Mouse (Mus musculus) MEL (cell line): ENCODE results near the gene Acot13. TPM values are rescaled to one million over a fixed set of nuclear protein-coding genes. Genes with fewer than 3 reads are reported as not detected.

ENCODE experiments used
- DNase-seq: peaks from one replicate; pipeline ENCODE4 v3.0.0; 2011; ENCODE audit warnings: low read depth, low spot score
- H3K27ac ChIP-seq: 2 replicates; pipeline ENCODE4 v1.5.1; 2012; ENCODE audit warnings: low read depth, mild to moderate bottlenecking, control low read depth, low read length, moderate library complexity; ENCODE audit not compliant: control insufficient read depth
- H3K27me3 ChIP-seq, 2 experiments: fragments of 150-350 bp in 1 of 2; sonication (generic) in 1 of 2; 2 replicates each; pipeline ENCODE4 v1.6.1; 2012; ENCODE audit warnings: low read length in 2 of 2, mild to moderate bottlenecking in 2 of 2, improper control_type of control experiment in 1 of 2, moderate library complexity in 1 of 2; ENCODE audit not compliant: insufficient read depth in 2 of 2, control insufficient read depth in 1 of 2
- H3K36me3 ChIP-seq, 2 experiments: 2 replicates each; pipeline ENCODE4 v1.6.1; 2012 to 2014; ENCODE audit warnings: low read length in 2 of 2, improper control_type of control experiment in 1 of 2, inconsistent platforms in 1 of 2, mild to moderate bottlenecking in 1 of 2; ENCODE audit not compliant: insufficient read depth in 2 of 2, control insufficient read depth in 1 of 2
- H3K4me1 ChIP-seq, 2 experiments: fragments of 150-350 bp in 1 of 2; sonication (generic) in 1 of 2; 2 replicates each; pipeline ENCODE4 v1.6.1; 2012; ENCODE audit warnings: low read length in 2 of 2, improper control_type of control experiment in 1 of 2, mild to moderate bottlenecking in 1 of 2; ENCODE audit not compliant: insufficient read depth in 2 of 2, control insufficient read depth in 1 of 2
- H3K4me3 ChIP-seq, 2 experiments: fragments of 150-350 bp in 1 of 2; sonication (generic) in 1 of 2; 2 replicates each; pipeline ENCODE4 v1.5.1; 2012; ENCODE audit warnings: low read depth in 2 of 2, low read length in 2 of 2, mild to moderate bottlenecking in 2 of 2, moderate library complexity in 2 of 2, control low read depth in 1 of 2, improper control_type of control experiment in 1 of 2; ENCODE audit not compliant: control insufficient read depth in 1 of 2, insufficient read depth in 1 of 2
- H3K79me2 ChIP-seq: 2 replicates; pipeline ENCODE4 v1.6.1; 2012; ENCODE audit warnings: mild to moderate bottlenecking, low read length, moderate library complexity; ENCODE audit not compliant: control insufficient read depth, poor library complexity, insufficient read depth
- H3K9ac ChIP-seq: 2 replicates; pipeline ENCODE4 v1.6.1; 2012; ENCODE audit warnings: low read depth, mild to moderate bottlenecking, control low read depth, low read length, moderate library complexity; ENCODE audit not compliant: control insufficient read depth, poor library complexity, severe bottlenecking
- H3K9me3 ChIP-seq: fragments of 150-350 bp; sonication (generic); replicated peaks from 2 replicates; pipeline ENCODE4 v1.6.1; 2012; ENCODE audit warnings: mild to moderate bottlenecking, low read length, improper control_type of control experiment, moderate library complexity; ENCODE audit not compliant: insufficient read depth
- CHD2 ChIP-seq: IDR thresholded peaks from 2 replicates; pipeline ENCODE4 v1.6.1; 2011; ENCODE audit warnings: low read length, improper control_type of control experiment
- CTCF ChIP-seq, 3 experiments: IDR thresholded peaks in 2 of 3; conservative IDR thresholded peaks in 1 of 3; 2 replicates each; pipeline ENCODE4 v1.5.1; 2011 to 2012; ENCODE audit warnings: low read length in 3 of 3, low read depth in 2 of 3, mild to moderate bottlenecking in 2 of 3, improper control_type of control experiment in 1 of 3, inconsistent platforms in 1 of 3, mixed read lengths in 1 of 3, moderate library complexity in 1 of 3; ENCODE audit not compliant: control insufficient read depth in 1 of 3, insufficient read depth in 1 of 3, poor library complexity in 1 of 3, severe bottlenecking in 1 of 3
- E2F4 ChIP-seq: IDR thresholded peaks from 2 replicates; pipeline ENCODE4 v1.6.1; 2011; ENCODE audit warnings: low read depth, low read length, improper control_type of control experiment, borderline replicate concordance
- ELF1 ChIP-seq: IDR thresholded peaks from 2 replicates; pipeline ENCODE4 v1.6.1; 2014; ENCODE audit warnings: low read depth, mild to moderate bottlenecking, inconsistent platforms, low read length, improper control_type of control experiment, moderate library complexity
- GATA1 ChIP-seq: IDR thresholded peaks from 2 replicates; pipeline ENCODE4 v1.6.1; 2011; ENCODE audit warnings: low read depth, low read length, improper control_type of control experiment
- HCFC1 ChIP-seq: IDR thresholded peaks from 2 replicates; pipeline ENCODE4 v1.6.1; 2012; ENCODE audit warnings: low read depth, mild to moderate bottlenecking, inconsistent platforms, low read length, improper control_type of control experiment, moderate library complexity
- MAX ChIP-seq: IDR thresholded peaks from 2 replicates; pipeline ENCODE4 v1.6.1; 2011; ENCODE audit warnings: low read length, improper control_type of control experiment
- MAZ ChIP-seq: IDR thresholded peaks from 2 replicates; pipeline ENCODE4 v1.6.1; 2012; ENCODE audit warnings: low read depth, mild to moderate bottlenecking, inconsistent platforms, low read length, improper control_type of control experiment
- MXI1 ChIP-seq: IDR thresholded peaks from 2 replicates; pipeline ENCODE4 v1.6.1; 2011; ENCODE audit warnings: mild to moderate bottlenecking, low read depth, low read length, improper control_type of control experiment
- MYC ChIP-seq: IDR thresholded peaks from 2 replicates; pipeline ENCODE4 v1.6.1; 2011; ENCODE audit warnings: low read depth, mild to moderate bottlenecking, low read length, improper control_type of control experiment, moderate library complexity
- NRF1 ChIP-seq: IDR thresholded peaks from 2 replicates; pipeline ENCODE4 v1.6.1; 2014; ENCODE audit warnings: low read depth, mild to moderate bottlenecking, inconsistent platforms, low read length, improper control_type of control experiment, moderate library complexity; ENCODE audit not compliant: poor library complexity, insufficient read depth, severe bottlenecking
- POLR2A ChIP-seq, 2 experiments: IDR thresholded peaks; 2 replicates each; pipeline ENCODE4 v1.6.1; 2011 to 2012; ENCODE audit warnings: low read length in 2 of 2, mild to moderate bottlenecking in 2 of 2, control low read depth in 1 of 2, improper control_type of control experiment in 1 of 2, low read depth in 1 of 2, moderate library complexity in 1 of 2; ENCODE audit not compliant: control insufficient read depth in 1 of 2, insufficient read depth in 1 of 2, poor library complexity in 1 of 2
- POLR2AphosphoS5 ChIP-seq: IDR thresholded peaks from 2 replicates; pipeline ENCODE4 v1.6.1; 2012; ENCODE audit warnings: low read depth, borderline replicate concordance, mild to moderate bottlenecking, inconsistent platforms, low read length, moderate library complexity, mixed read lengths
- RAD21 ChIP-seq: IDR thresholded peaks from 2 replicates; pipeline ENCODE4 v1.6.1; 2011; ENCODE audit warnings: mild to moderate bottlenecking, low read depth, low read length, improper control_type of control experiment
- RCOR1 ChIP-seq: IDR thresholded peaks from 2 replicates; pipeline ENCODE4 v1.6.1; 2012; ENCODE audit warnings: low read depth, mild to moderate bottlenecking, inconsistent platforms, low read length, improper control_type of control experiment
- SIN3A ChIP-seq: IDR thresholded peaks from 2 replicates; pipeline ENCODE4 v1.6.1; 2012; ENCODE audit warnings: low read length, improper control_type of control experiment, inconsistent platforms
- SMC3 ChIP-seq: IDR thresholded peaks from 2 replicates; pipeline ENCODE4 v1.6.1; 2011; ENCODE audit warnings: low read depth, low read length, improper control_type of control experiment
- TCF12 ChIP-seq: IDR thresholded peaks from 2 replicates; pipeline ENCODE4 v1.6.1; 2014; ENCODE audit warnings: low read depth, mild to moderate bottlenecking, inconsistent platforms, low read length, improper control_type of control experiment, moderate library complexity
- UBTF ChIP-seq: IDR thresholded peaks from 2 replicates; pipeline ENCODE4 v1.6.1; 2012; ENCODE audit warnings: low read depth, mild to moderate bottlenecking, inconsistent platforms, low read length, improper control_type of control experiment, moderate library complexity, borderline replicate concordance; ENCODE audit not compliant: insufficient read depth
- USF2 ChIP-seq, 2 experiments: IDR thresholded peaks; 2 replicates each; pipeline ENCODE4 v1.6.1; 2011 to 2012; ENCODE audit warnings: improper control_type of control experiment in 2 of 2, low read length in 2 of 2, borderline replicate concordance in 1 of 2, inconsistent platforms in 1 of 2, low read depth in 1 of 2, mild to moderate bottlenecking in 1 of 2; ENCODE audit not compliant: insufficient read depth in 1 of 2
- ZC3H11A ChIP-seq: IDR thresholded peaks from 2 replicates; pipeline ENCODE4 v1.6.1; 2012; ENCODE audit warnings: low read depth, mild to moderate bottlenecking, inconsistent platforms, low read length, improper control_type of control experiment
- ZKSCAN1 ChIP-seq: IDR thresholded peaks from 2 replicates; pipeline ENCODE4 v1.6.1; 2012; ENCODE audit warnings: low read depth, mild to moderate bottlenecking, inconsistent platforms, low read length, improper control_type of control experiment, moderate library complexity
- ZMIZ1 ChIP-seq: IDR thresholded peaks from 2 replicates; pipeline ENCODE4 v1.6.1; 2012; ENCODE audit warnings: low read depth, mild to moderate bottlenecking, inconsistent platforms, low read length, improper control_type of control experiment, moderate library complexity
- ZNF384 ChIP-seq: IDR thresholded peaks from 2 replicates; pipeline ENCODE4 v1.6.1; 2012; ENCODE audit warnings: low read depth, mild to moderate bottlenecking, inconsistent platforms, low read length, improper control_type of control experiment
- polyA plus RNA-seq, 2 experiments: library from polyadenylated mRNA; stranded (reverse) in 1 of 2; unstranded in 1 of 2; fragments of >175 nt in 1 of 2; fragments of >200 nt in 1 of 2; gene quantifications; 2 replicates each; pipeline versions ENCODE4 v1.2.1 to v1.2.4; 2012; ENCODE audit warnings: low replicate concordance in 2 of 2, low read depth in 1 of 2; ENCODE audit not compliant: insufficient read length in 2 of 2, insufficient read depth in 1 of 2, missing spikeins in 1 of 2
- total RNA-seq: library from RNA; depleted of rRNA; stranded (reverse); fragments of 300-350 nt; gene quantifications from 2 replicates; pipeline ENCODE4 v1.2.3, GENCODE M21; 2012

Gene Acot13
- total and polyA plus RNA-seq, 3 experiments: 51.8 to 57.3 TPM; not detected in 1

GRCm38 (mm10) chr13:24825587-24825986 lies 5.8 kb downstream of the Acot13 start:
- no peak overlapping the region for H3K4me3 ChIP-seq
- peaks cover 5% of the 10 kb centered on the region for H3K79me2 ChIP-seq
- H3K36me3 ChIP-seq: peaks cover 0 to 4% of the 10 kb centered on the region in 2 experiments; a peak in 1 of 4 replicates
- H3K27ac ChIP-seq: no peak overlapping the region
- TF ChIP-seq RCOR1 (no peak), NRF1 (no peak), POLR2AphosphoS5 (no peak), SMC3 (no peak), CTCF (IDR thresholded peaks at IDR 0.05 in 2 of 3, conservative IDR thresholded peaks at IDR 0.05 in 1 of 3; ENCODE audit: control insufficient read depth in 1 of 3, insufficient read depth in 1 of 3, low read depth in 2 of 3, low read length in 3 of 3, poor library complexity in 1 of 3, severe bottlenecking in 1 of 3) (no peak), SIN3A (no peak), ELF1 (no peak), ZNF384 (no peak), POLR2A (IDR thresholded peaks at IDR 0.05; ENCODE audit: control insufficient read depth in 1 of 2, insufficient read depth in 1 of 2, low read depth in 1 of 2, low read length in 2 of 2, poor library complexity in 1 of 2) (no peak), ZKSCAN1 (no peak), HCFC1 (no peak), MYC (no peak), ZC3H11A (no peak), GATA1 (no peak), MAX (no peak), ZMIZ1 (no peak), TCF12 (no peak)
- TF ChIP-seq, all 39 proteins: peak for 0
- Histone ChIP-seq H3K27me3 (no peaks in the 10 kb centered on the region), H3K4me1 (no peaks in the 10 kb centered on the region), H3K9me3 (no peaks in the 10 kb centered on the region), H3K9ac (no peak overlapping the region)
- DNase-seq: no peak

GRCm38 (mm10) chr13:24824647-24825046 lies 6.7 kb downstream of the Acot13 start:
- no peak for TF ChIP-seq ZC3H11A
- TF ChIP-seq CTCF (IDR thresholded peaks at IDR 0.05 in 2 of 3, conservative IDR thresholded peaks at IDR 0.05 in 1 of 3; ENCODE audit: control insufficient read depth in 1 of 3, insufficient read depth in 1 of 3, low read depth in 2 of 3, low read length in 3 of 3, poor library complexity in 1 of 3, severe bottlenecking in 1 of 3): no peak
- no peak for TF ChIP-seq NRF1
- TF ChIP-seq MAX: no peak
- TF ChIP-seq SIN3A: no peak
- TF ChIP-seq GATA1: no peak
- no peak for TF ChIP-seq MAZ
- TF ChIP-seq ELF1: no peak
- no peak for TF ChIP-seq CHD2
- no peak for TF ChIP-seq MXI1
- TF ChIP-seq UBTF: no peak
- TF ChIP-seq RAD21: no peak
- TF ChIP-seq RCOR1: no peak
- TF ChIP-seq ZKSCAN1: no peak
- no peak for TF ChIP-seq E2F4
- TF ChIP-seq TCF12: no peak
- TF ChIP-seq MYC: no peak
- TF ChIP-seq USF2 (IDR thresholded peaks at IDR 0.05; ENCODE audit: borderline replicate concordance in 1 of 2, insufficient read depth in 1 of 2, low read depth in 1 of 2, low read length in 2 of 2): no peak
- no peak overlapping the region for H3K9ac ChIP-seq
- no peak for DNase-seq
- no peaks in the 10 kb centered on the region for H3K9me3 ChIP-seq
- no peak overlapping the region for H3K4me3 ChIP-seq
- H3K79me2 ChIP-seq: peaks cover under 1% of the 10 kb centered on the region; the same call in 1 of the 2 replicates
- peaks cover 0 to under 1% of the 10 kb centered on the region in 2 experiments; a peak in 1 of 4 replicates for H3K36me3 ChIP-seq
- no peaks in the 10 kb centered on the region for H3K27me3 ChIP-seq
- no peaks in the 10 kb centered on the region for H3K4me1 ChIP-seq
- no peak overlapping the region for H3K27ac ChIP-seq
